Mouse (Mus musculus) lung, postnatal 0 days (tissue): ENCODE data around the gene Adgrg5.

ENCODE experiments used
- CTCF ChIP-seq: IDR thresholded peaks from 2 replicates; pipeline ENCODE4 v1.5.1; 2016; ENCODE audit warnings: antibody characterized with exemption, mild to moderate bottlenecking
- EP300 ChIP-seq: IDR thresholded peaks from 2 replicates; pipeline ENCODE4 v1.6.1; 2016; ENCODE audit warnings: antibody characterized with exemption, mild to moderate bottlenecking, control low read depth

- TF ChIP-seq CTCF (no peak), EP300 (no peak)
These were observed 55.3 kb downstream of the Adgrg5 start for GRCm38 (mm10) chr8:94978593-94979319.
